Mouse (Mus musculus) right cerebral cortex, postnatal 36 days (tissue): ENCODE measurements around the gene Rhoc.

Source experiments
- DNase-seq, 2 experiments: peaks; one replicate each; pipeline ENCODE4 v3.0.0; 2022; ENCODE audit warnings: low spot score in 2 of 2, mixed read lengths in 1 of 2

Rhoc gene

DNA sequence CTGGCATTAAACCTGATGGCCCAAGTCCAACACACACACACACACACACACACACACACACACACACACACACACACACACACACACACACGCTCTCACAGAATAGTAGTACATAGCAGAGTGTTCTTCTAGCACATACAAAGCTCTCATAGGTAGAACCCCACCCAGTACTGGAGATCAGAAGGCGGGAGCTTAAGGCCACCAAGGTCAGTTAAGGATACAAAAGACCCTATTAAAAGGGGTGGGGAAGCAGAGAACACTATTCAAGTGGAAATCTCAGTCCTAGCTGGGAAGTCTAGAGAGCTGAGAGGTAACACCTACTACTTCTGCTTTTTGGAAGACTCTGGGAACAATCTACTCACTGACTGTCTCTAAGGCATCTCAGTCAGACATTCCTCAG lies 27.2 kb downstream of the Rhoc start:
- no peak for DNase-seq

DNA sequence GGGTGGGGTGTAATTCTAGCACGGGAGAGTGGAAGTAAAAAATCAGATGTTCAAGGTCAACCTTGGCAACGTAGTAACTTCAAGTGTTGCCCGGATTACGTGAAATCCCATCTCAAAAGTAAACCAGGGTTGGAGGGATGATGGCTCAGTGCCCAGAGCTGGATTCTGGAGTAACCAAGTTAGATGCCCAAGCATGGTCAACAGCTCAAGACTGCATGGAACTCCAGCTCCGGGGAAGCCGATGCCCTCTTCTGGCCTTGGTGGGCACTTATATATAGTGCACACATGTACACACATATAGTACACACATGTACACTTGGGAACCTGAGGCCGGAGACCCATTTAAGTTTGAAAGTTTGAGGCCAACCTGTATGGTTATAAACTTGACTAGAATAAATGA lies 28.0 kb downstream of the Rhoc start:
- no peak for DNase-seq

DNA sequence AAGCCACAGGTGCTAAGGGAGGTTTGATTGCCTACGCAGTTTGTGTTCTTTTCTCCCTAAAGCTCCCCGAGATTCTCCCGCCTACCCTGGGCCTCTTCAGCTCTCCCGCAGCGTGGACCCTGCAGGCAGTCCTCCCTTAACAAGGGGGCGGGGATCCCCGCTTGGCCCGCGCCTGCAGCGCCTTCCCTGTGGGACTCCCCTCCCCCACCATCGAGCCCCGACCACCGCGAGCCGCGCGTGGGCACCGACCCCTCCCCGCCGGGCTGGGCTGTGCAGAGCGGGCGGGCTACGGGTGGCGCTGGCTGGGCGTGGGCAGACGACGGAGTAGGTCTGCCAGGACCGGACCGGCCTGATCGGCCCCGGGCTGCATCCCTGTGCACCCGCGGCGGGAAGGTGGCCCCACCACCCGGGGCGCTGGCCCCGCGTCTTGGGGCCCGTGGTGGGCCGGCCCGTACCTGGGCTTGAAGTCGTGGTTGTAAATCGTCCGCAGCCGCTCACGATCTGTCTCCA lies 29.4 kb downstream of the Rhoc start:
- DNase-seq = peak; percentile 25

DNA sequence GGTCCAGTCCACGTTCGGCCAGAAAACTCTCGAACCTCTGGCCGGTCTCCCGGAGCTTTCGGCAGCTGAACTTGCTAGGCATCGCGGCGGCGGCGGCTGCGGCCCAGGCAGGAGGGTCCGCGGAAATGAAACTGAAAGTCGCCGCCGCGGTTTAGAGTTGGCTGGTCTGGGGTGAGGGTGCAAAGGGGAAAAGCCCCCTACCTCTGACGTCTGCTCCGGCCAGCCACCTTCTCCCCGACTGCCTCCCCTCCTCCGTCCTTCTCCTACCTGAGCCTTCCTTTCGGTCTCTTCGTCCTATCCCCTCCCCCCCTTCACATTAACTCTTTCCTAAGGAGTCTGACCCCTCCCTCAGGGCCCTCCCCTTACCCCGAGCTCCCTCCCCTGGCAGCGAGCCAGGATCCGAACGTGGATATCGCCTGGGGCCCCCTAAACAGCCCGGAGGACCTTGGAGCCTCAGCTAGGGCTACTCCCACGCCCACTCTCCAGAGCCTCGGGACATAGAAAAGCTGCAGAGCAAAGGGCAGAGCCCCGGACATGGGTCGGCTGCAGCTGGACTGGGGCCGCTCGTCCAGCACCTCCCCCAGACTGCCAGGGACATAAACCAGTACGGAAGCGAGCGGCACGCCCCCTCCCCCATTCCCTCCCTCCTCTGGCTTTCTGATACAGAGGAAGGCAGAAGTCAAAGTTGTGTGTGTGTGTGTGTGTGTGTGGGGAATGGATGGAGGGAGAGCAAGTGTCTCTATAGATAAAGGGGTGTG lies 30.0 kb downstream of the Rhoc start, which contains the start of gene Mov10:
Gene Mov10 (minus strand): TSS at position 573 of the 758 bp plus-strand sequence.
- peak in 1 of 2 experiments; percentile 18 for DNase-seq

DNA sequence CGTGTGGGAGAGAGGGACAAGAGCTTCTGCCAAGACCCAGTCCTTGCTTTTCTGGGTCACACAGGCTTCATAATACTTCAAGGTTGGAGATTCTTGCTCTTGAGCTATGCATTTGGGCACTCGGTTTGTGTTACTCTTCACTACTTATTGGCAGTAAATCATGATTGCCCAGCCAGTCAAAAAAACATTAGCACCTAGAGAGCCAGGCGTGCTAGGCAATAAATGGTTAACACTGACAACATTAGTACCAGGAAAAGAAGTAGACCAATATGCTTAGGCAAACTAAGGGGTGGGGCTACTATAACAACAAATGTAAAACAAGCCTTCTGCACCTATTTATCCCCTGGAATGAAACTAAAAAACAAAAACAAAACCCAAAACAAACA lies 30.6 kb downstream of the Rhoc start:
- no peak for DNase-seq

DNA sequence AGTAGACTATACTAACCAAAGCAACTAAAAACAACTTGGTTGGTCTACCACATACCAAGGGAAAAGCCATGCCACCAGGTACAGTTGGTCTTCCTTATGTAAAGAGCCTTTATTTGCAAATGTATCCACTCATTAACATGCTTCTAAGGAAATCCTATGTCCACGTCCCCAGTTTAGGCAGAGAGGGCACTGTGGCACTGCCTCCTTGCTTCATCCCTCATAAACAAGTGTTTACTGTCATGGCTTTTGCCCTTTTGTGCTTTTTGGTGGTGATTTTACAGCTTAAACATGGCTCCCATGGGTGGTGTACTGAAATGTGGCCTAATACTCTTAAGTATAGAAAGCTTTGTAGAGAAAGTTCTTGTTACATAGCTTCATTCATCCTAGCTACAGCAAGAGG lies 32.3 kb downstream of the Rhoc start:
- no peak for DNase-seq

DNA sequence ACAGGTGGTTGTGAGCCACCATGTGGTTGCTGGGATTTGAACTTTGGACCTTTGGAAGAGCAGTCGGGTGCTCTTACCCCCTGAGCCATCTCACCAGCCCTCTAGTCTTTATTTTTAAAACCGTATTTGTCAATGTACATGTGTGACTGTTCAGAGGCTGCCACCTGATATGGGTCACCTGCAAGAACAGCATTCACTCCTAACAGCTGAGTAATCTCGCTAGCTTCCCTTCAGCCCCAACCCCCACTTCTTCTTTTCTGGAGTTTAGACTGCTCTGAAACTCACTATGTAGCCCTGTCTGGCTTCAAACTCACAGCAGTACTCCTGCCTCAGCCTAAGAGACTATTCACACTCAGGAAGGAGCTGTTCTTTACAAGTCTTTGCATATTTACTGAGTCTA lies 34.2 kb downstream of the Rhoc start:
- no peak for DNase-seq

DNA sequence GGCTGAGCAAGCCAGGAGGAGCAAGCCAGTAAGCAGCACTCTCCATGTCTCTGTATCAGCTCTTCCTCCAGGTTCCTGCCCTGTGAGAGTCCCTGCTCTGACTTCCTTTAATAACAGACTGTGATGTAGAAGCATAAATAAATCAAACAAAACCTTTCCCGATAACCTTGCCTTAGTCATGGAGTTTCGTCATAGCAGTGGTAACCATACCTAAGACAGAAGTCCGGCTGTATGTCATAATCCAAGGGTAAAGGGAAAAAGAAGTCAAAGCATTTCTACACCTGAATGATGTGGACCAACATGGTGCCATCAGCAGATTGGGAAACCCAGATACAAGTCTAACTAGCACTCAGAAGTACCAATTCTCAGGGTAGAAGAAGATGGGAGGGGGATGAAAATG lies 47.6 kb downstream of the Rhoc start:
- DNase-seq = no peak

DNA sequence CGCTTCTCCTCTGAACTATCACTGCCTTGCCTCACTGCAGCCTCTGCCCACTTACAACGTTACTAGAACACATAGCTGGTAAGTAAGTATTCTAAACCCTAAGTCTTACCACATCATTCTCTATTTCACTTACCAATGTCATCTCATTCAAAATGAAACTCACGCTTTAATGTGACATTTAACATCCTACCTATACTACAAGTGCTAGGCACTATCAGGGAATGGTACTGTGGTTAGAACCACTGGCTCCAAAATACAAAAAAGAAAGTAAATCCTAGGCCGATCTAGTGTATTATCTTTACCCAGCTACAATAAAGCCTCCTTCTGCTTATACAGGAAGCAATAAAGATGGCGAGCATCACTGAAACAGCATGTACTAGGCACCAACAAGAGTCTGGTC lies 52.9 kb downstream of the Rhoc start:
- no peak for DNase-seq
